Mouse (Mus musculus) layer of hippocampus, postnatal 36 days (tissue): Measurements from ENCODE around the gene Eef1e1. TPM values are rescaled to one million over a fixed set of nuclear protein-coding genes. Genes with fewer than 3 reads are reported as not detected.
"Not testable (repeated sequence)": the region's sequence is repeated elsewhere in the genome, so short reads cannot be mapped to it uniquely, and the experiment has no call there.

Source experiments
- DNase-seq, 2 experiments: peaks; one replicate each; pipeline ENCODE4 v3.0.0; 2022
- total RNA-seq, 2 experiments: library from RNA; stranded (reverse); gene quantifications; 2 replicates each; pipeline ENCODE4 v1.2.3; 2021

Gene Eef1e1
- total RNA-seq, 2 experiments from 2014 or later: 27.4 to 28.4 TPM

DNA sequence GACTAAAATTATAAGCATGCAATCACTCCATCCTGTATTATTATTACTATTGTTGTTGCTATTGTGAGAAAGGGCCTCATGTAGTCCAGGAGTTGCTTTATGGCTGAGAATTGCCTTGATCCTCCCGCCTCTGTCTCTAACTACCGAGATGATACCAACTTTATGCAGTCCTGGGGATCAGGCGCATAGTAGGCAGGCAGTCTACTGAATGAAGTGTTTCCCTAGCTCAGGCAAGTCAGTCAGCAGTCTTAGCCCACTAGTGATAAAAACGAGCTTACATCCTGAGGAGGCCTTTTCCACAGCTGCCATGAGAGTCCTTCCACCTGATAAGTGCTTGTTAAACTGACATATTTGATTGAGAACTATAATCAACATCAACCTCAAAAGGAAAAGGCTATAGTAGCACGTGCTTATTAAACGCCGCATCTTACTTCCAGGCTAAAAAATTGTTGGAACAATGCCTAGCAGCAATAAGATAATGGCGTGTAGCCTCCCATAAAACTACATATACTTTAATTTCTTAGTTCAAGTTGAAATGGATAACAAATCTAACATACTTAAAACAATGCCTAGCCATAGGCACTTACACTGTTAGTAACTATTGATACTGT lies 34.5 kb downstream of the Eef1e1 start:
- DNase-seq: no peak

DNA sequence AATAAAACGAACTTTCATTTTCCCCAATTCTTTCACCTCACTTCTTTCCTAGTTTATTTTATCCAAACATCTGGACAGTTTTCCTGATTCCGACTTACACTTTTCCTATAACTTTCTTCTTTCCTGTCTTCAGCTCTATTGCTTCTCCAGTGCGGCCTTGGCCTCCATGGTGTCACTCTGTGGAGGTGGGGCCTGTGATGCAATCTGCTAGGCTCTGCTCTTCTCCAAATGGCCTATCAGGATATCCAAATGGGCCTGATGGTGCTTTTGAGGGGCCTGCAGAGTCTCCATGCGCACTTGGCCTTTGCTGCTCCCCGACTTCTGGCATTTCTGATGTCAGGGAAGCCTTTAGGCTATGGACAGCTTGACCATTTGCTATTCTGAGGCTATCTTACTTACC lies 35.6 kb downstream of the Eef1e1 start:
- no peak for DNase-seq

GRCm38 (mm10) chr13:38618001-38618630 lies 40.7 kb downstream of the Eef1e1 start:
- not testable (repeated sequence) for DNase-seq

DNA sequence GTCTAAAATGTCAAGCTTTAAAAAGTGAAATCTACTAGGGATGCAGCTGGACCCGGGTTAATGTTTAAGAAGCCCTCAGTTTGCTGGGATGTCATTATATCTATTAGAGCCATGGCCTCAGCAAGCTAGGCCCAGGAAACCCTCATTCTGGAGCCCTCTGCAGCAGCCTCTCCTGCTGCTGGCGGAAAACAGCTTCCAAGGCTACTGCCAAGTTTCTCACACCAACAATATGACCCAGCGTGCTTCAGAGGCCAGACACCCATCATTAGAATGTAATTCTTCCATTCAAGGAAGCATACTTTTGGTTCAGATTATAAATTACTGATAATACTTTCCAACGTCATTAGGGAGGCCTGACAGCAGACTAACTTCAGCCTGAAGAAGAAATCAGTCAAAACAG lies 42.0 kb downstream of the Eef1e1 start:
- DNase-seq: no peak

DNA sequence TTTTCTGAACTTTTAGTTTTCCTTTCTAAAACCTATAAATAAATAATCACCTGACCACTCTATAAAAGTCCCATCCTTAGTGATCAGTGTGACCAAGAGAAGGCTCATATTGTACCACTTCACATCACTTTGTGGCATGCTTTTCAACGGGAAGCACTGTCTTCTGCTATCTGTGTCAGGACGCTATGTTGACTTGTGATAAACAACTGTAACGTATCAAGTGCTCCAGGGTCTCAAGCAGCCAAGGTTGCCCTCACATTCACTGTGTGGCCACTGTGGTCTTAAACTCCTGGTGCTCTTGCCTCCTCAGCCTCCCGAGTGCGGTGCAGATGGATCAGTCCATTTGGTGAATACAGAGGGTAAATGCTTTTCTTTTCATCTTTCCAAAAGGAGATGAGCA lies 43.2 kb downstream of the Eef1e1 start:
- DNase-seq: no peak

- DNase-seq: no peak
These were observed 44.6 kb downstream of the Eef1e1 start for GRCm38 (mm10) chr13:38614298-38614697.

DNA sequence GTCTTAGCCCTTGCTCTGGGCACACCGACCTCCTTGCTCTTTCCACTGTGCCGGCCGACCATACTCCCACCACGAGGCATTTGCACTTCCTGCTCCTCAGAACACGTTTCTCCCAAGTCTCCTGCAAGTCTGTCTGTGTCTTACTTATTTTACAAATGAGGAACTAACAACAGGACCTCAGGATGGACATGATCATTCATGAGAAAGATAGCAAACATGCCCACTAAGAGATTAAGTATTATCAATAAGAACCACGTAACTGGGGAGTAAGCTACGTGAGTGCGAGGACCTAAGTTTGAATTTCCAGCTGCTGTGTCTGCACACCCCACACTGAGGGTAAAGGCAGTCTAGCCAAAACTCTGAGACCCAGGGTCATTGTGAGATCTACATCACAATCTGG lies 45.3 kb downstream of the Eef1e1 start:
- DNase-seq: no peak

DNA sequence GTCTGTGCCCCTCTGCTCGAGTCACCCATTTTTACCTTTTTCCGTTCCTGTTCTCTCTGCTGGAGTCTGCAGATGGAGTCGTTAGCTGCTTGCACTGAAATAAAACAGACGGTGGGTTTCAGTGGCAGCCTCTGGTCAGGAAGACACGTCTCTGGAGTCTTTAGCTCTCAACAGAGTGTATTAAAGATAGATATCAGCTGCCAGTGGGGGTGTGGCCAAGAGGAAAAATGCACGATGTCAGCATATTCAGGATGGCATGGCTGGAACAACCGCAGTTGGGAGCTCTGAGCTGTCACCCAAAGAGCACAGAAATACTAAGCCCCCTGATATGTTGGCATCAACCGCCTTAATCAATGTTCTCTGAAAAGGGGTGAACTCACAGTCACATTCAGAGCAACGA lies 46.2 kb downstream of the Eef1e1 start:
- DNase-seq: no peak

- DNase-seq: no peak
These were observed 46.7 kb downstream of the Eef1e1 start for GRCm38 (mm10) chr13:38612179-38612578.

GRCm38 (mm10) chr13:38610336-38610735 lies 48.5 kb downstream of the Eef1e1 start:
- no peak for DNase-seq

DNA sequence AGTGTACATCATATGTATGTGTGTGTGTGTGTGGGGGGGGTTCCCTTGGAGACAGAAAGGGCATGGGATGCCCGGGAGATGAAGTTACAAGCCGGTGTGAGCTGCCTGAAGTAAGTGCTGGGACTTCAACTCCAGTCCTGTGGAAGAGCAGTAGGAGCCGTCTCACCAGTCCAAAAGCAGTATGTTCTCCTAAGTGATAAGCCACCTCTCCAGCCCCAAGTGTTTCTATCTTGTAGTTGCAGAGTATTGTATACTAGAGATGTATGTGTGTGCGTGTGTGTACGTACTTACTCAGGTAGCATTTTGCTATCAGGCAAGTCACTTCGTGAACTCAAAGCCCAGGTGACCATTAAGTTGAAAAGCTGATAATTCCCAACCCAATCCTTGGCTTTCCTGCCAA lies 51.7 kb downstream of the Eef1e1 start:
- no peak for DNase-seq

DNA sequence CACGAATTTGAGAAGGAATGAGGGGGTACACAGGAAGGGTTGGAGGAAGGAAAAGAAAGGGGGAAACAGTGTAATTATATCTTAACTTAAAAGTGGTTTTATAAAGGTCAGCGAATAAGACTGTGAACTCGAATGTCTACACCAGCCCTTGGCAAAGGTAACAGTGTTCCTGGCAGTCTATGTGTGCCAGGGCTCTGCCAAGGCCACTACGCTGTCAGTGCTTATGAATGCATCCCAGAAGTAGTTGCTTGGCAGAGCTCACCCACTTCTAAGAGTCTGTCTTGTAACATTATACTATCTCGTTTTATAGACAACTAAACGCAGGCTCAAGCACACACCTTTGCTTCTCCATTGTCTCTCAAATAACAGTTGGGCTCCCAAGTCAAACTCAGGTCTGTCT lies 53.5 kb downstream of the Eef1e1 start:
- DNase-seq: no peak

DNA sequence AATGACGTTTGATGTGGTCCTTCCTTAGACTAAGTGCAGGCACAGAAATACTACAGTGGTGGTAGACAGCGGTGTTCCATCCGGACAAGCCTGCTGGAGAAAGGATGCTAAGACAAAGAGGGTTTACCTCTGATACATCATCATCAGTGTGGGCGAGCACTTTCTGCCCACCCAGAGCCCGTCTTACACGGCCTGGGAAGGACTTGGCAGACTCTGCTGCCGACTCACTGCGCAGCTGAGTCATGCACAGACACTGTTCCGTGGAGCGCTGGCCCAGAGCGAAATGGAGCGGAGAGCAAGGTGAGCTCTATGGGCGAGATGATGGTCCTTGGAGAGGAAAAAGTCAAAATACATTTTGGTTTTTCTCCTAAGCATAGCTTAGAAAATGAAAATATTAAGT lies 55.9 kb downstream of the Eef1e1 start:
- DNase-seq: no peak

DNA sequence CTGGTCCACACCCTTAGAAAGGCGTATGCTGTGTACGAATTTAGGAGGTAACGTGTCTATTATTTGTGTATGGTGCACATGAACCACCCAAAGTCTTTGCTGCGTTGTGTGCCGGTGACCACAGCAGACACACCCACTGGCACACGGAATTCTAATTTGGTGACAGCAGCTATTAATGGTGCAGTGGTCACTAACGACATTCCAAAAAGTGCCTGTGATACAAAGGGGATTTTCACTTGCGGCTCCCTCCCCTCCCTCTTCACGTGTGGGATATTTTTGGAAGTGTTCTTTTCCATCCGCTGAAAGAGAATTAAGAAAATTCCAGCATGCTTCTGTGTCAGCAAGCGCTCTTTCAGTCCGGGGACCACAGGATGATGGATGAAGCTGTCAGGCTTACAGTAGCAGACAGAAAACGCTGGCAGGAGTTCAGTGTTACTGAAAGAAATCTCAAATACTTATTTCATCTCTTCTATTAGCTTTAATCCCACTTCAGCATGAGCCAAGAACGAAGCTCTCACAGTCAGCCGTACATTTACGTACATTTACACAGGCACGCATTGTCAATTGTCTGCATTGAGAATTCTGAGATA lies 56.5 kb downstream of the Eef1e1 start:
- DNase-seq: no peak

DNA sequence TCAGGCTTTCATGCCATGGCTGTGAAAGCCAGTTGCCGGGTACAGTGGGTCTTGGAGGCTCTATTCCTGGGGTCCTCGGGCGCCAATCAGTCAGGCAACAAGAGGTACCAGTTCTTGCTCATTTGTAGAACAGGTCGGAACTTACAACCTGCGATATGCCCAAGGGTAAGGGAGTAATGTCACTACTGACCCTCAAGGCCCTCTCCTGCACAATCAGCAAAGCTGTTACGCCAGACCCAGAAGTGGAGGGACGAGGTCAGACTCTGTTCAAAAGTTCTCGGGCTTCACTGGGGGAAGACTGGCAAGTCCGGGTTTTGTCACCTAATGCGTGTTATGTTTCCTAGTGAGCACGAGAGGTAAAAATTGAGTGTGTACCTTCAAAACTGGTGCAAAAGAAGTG lies 58.0 kb downstream of the Eef1e1 start:
- no peak for DNase-seq

DNA sequence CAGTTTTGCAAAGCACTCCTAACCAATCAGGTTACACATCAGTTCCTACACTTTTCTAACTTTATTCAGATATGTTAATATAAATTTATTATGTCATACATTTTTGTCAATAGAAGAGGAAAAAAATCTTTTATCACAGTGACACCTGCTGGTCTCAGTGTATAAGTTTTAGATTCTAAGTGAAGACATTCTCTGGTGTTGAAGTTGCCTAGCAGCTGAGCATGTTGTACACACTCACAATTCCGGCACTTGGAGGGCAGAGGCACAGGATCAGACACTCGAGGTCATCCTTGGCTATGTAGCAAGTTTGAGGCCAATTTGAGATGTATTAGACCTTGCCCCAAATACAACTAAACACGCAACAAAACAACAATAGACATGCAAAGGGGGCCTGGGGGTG lies 61.8 kb downstream of the Eef1e1 start:
- DNase-seq: no peak

GRCm38 (mm10) chr13:38596461-38596860 lies 62.4 kb downstream of the Eef1e1 start:
- DNase-seq: no peak

Other genes starting within 250 kb of the Eef1e1 start
- 10 to 100 TPM; 42.9 to 44.3 TPM for gene Txndc5, start 130.2 kb downstream of the Eef1e1 start, total RNA-seq
- 10 to 100 TPM in 1 of 2 experiments, 1 to 10 TPM in 1; 9.6 to 10.3 TPM for gene Bloc1s5, start 23.9 kb downstream of the Eef1e1 start, total RNA-seq